Mouse (Mus musculus): ENCODE measurements at regions not wholly inside any gene's neighbourhood (a gene's known extent, or its start where the extent isn't known, plus 50 kb on each side); places are given as distances from the start of the nearest gene placed in this dataset.

DNA sequence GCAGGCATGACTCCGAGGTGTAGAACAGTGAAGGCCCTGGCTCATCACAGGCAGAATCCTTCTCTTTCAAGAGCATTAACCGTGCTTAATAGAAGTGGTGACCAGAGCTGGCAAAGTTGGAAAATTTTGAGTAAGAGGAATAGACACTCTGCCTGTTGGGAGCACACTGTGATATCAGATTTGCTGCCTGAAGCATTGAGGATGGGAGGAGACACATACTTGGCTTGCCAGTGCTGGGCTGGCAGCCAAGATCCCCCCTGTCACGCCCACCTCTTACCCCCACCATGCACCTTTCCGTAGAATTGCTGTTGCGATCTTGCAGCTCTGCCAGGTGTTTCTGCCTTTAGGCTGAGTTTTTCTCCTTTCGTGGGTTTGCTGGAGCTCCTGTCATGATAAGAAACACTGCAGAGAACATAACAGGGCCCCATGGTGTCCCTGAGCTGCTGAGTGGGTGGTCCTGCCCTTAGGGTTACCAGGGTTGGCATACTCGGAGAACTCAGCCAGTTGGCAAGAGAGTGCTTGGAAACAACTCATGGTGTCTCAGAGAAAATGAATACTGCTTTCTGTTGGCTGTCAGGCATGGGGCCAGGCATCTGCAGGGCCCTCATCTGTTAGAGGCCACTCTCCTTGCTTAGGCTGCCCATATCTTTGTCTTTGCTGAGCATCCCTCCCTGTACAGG, 286.1 kb downstream of the Glrx3 start:
- TF ChIP-seq CTCF (IDR thresholded peaks at IDR 0.05; ENCODE audit: low read depth) (no peak), EP300 (optimal IDR thresholded peaks at IDR 0.05) (no peak)

All from stomach, postnatal 0 days (tissue).